Mouse (Mus musculus) liver, postnatal 0 days (tissue): ENCODE results near the gene Supt3.

Experiments
- CTCF ChIP-seq: sonication (generic); IDR thresholded peaks from 2 replicates; pipeline ENCODE4 v1.5.1; 2016; ENCODE audit warnings: antibody characterized with exemption, low read depth
- EP300 ChIP-seq: IDR thresholded peaks from 2 replicates; pipeline ENCODE4 v1.6.1; 2016; ENCODE audit warnings: antibody characterized with exemption, low read depth, mild to moderate bottlenecking

DNA sequence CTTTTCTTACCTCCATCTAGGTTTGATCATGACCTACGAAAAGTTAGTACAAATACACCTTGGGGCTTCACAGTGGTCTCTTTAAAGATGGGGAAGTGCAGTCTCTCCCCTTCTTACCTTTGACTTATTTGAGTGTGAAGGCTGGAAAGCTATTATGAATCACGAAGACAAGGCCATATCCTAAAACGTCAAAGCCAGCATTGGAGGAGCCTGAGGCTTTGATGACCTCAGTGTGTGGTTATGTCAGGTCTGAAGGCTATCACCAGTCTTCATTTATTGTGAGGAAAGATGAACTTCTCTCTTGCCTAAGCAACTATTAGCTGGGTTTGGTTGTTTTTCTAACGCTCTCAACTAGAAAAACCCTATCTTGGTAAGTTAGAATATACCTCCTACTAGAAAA, 239.8 kb downstream of the Supt3 start:
- TF ChIP-seq CTCF (no peak), EP300 (no peak)
